Mouse (Mus musculus) common myeloid progenitor, adult 5-6 weeks (primary cell): Measurements from ENCODE around the gene Chrna4. TPM values are rescaled to one million over a fixed set of nuclear protein-coding genes. Genes with fewer than 3 reads are reported as not detected.

Experiments used
- total RNA-seq: library from RNA; stranded (forward); fragments of 200-1000, 187-1606 nt; gene quantifications from 2 replicates; pipeline ENCODE4 v1.2.3, GENCODE M21; 2017

The Chrna4 gene
- total RNA-seq, 1 experiment from 2014 or later, result not detected

Other genes starting within 250 kb of the Chrna4 start
- gene Ythdf1, start 122.6 kb downstream of the Chrna4 start, total RNA-seq, result 34.4 and 41.8 TPM in 2 replicates
- gene Birc7, start 114.5 kb downstream of the Chrna4 start, total RNA-seq, result not detected in 2 replicates
- not detected in 2 replicates for gene Nkain4, start 88.8 kb downstream of the Chrna4 start, total RNA-seq
- 23.0 and 24.4 TPM in 2 replicates for gene Arfgap1, start 76.3 kb downstream of the Chrna4 start, total RNA-seq
- gene Col20a1, start 57.0 kb downstream of the Chrna4 start, total RNA-seq, result not detected in 2 replicates
- 0.09 TPM in 1 of 2 replicates, not detected in the other for gene Kcnq2, start 91.8 kb upstream of the Chrna4 start, total RNA-seq
- gene Eef1a2, start 113.5 kb upstream of the Chrna4 start, total RNA-seq, result not detected in 2 replicates
- gene Ppdpf, start 143.7 kb upstream of the Chrna4 start, total RNA-seq, result 70.0 and 92.5 TPM in 2 replicates
- gene Ptk6, start 159.2 kb upstream of the Chrna4 start, total RNA-seq, result not detected in 2 replicates
- not detected in 2 replicates for gene Srms, start 169.6 kb upstream of the Chrna4 start, total RNA-seq
- gene Fndc11, start 176.5 kb upstream of the Chrna4 start, total RNA-seq, result not detected in 2 replicates
- 5.5 and 7.1 TPM in 2 replicates for gene Helz2, start 198.5 kb upstream of the Chrna4 start, total RNA-seq
- gene Gmeb2, start 244.5 kb upstream of the Chrna4 start, total RNA-seq, result 8.3 and 19.7 TPM in 2 replicates